Mouse (Mus musculus): ENCODE data around the gene Nxpe4. TPM values are rescaled to one million over a fixed set of nuclear protein-coding genes. Genes with fewer than 3 reads are reported as not detected.

Nxpe4 gene
- polyA plus RNA-seq, 1 experiment from 2014 or later, result 7.4 TPM

DNA sequence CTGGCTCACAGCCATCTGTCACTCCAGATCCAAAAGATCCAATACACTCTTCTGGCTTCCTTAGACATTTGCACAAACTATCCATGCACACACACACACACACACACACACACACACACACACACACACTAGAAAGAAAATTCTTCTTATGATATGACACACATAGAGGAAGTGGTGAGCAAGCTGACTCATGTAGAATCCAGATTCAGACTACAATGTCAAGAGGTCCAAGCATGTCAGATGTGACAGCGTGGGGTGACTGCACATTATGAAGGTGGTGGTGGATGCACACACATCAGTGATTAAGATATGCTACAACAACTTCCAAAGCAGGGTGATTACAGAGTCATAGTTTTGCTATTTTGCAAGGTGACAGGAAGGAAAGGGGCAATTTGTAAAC lies 282.1 kb downstream of the Nxpe4 start:
- 75% methylated on average over 1 of the region's 1 CpGs for WGBS
- no peak overlapping the region for H3K9ac ChIP-seq

DNA sequence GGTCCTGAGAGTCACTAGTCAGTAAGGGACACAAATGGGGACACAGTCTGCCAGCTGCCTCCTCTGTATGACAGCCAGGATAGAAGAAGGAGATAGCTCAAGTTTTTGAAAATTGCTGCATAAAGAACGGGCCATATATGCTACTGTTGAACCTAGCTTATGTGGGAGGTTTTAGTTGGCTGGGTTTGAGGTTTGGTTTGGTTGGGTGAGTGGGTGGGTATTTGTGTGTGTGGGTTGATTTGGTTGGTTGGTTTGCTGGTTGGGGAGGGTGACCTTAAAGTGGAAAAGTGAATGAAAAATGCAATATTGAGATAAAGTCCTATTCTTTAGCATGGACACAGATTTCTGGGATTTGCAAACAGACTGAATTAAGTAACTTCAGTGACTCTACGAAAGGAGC lies 283.0 kb downstream of the Nxpe4 start:
- no peaks in the 10 kb centered on the region for H3K9me3 ChIP-seq (replicated peaks)
- H3K9ac ChIP-seq, result no peak overlapping the region
- 77% methylated on average over 2 of the region's 2 CpGs for WGBS

More for the DNA sequence above, 282.1 kb downstream of the Nxpe4 start:
- no peak overlapping the region for H3K27ac ChIP-seq (replicated peaks)
- H3K36me3 ChIP-seq, result no peaks in the 10 kb centered on the region
- no peaks in the 10 kb centered on the region for H3K9me3 ChIP-seq (replicated peaks)
- no peaks in the 10 kb centered on the region for H3K27me3 ChIP-seq
- no peaks in the 10 kb centered on the region for H3K4me1 ChIP-seq
- no peak for ATAC-seq (ENCODE audit: insufficient number of reproducible peaks, low FRiP score, low TSS enrichment, low read depth)
- H3K4me2 ChIP-seq (replicated peaks), result no peak overlapping the region
- H3K4me3 ChIP-seq (replicated peaks), result no peak overlapping the region

DNA sequence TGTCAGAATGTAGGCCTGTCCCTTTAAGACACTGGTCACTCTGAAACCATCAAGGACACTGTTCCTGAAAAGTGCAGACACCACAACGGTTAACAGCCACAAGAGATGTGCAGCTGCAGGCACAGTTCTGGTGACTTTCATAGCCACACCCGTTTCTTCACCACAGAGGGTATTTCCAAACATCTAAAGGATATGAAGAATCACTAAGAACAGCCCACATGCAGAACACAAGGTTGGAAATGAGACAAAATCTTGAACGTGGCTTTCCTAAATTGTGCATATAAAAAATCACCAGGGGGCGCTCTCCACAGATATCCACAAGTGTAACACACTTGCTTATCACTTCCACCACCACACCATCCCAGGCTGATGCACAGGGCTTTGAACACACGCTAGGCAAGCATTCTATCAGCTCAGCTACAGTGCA lies 286.0 kb downstream of the Nxpe4 start:
- Histone ChIP-seq H3K27ac (replicated peaks) (no peak overlapping the region), H3K4me3 (replicated peaks) (no peak overlapping the region), H3K9me3 (replicated peaks) (no peaks in the 10 kb centered on the region), H3K4me2 (replicated peaks) (no peak overlapping the region), H3K4me1 (no peaks in the 10 kb centered on the region), H3K27me3 (no peaks in the 10 kb centered on the region), H3K9ac (no peak overlapping the region), H3K36me3 (no peaks in the 10 kb centered on the region)
- 31% methylated on average over 5 of the region's 5 CpGs for WGBS
- ATAC-seq (ENCODE audit: insufficient number of reproducible peaks, low FRiP score, low TSS enrichment, low read depth), result no peak

More for the DNA sequence above, 283.0 kb downstream of the Nxpe4 start:
- Histone ChIP-seq H3K4me1 (no peaks in the 10 kb centered on the region), H3K27me3 (no peaks in the 10 kb centered on the region), H3K27ac (replicated peaks) (no peak overlapping the region), H3K4me2 (replicated peaks) (no peak overlapping the region), H3K36me3 (no peaks in the 10 kb centered on the region), H3K4me3 (replicated peaks) (no peak overlapping the region)
- ATAC-seq (ENCODE audit: insufficient number of reproducible peaks, low FRiP score, low TSS enrichment, low read depth), result no peak

Other genes with a start within 250 kb of the Nxpe4 start
- 0.83 and 1.3 TPM in 2 replicates for gene Nxpe2, start 191.4 kb downstream of the Nxpe4 start, polyA plus RNA-seq (2015; fragmentation: Nextera tagmentation; extraction: Ambion mirVana)